Mouse (Mus musculus) retina, adult 2 months (tissue): Measurements from ENCODE around the gene Irgm1.
"Not testable (repeated sequence)": the region's sequence is repeated elsewhere in the genome, so short reads cannot be mapped to it uniquely, and the experiment has no call there.

Experiments
- DNase-seq: peaks from one replicate; pipeline ENCODE4 v3.0.0-alpha.2; 2012; ENCODE audit warnings: low read depth, low spot score

Irgm1 gene

DNA sequence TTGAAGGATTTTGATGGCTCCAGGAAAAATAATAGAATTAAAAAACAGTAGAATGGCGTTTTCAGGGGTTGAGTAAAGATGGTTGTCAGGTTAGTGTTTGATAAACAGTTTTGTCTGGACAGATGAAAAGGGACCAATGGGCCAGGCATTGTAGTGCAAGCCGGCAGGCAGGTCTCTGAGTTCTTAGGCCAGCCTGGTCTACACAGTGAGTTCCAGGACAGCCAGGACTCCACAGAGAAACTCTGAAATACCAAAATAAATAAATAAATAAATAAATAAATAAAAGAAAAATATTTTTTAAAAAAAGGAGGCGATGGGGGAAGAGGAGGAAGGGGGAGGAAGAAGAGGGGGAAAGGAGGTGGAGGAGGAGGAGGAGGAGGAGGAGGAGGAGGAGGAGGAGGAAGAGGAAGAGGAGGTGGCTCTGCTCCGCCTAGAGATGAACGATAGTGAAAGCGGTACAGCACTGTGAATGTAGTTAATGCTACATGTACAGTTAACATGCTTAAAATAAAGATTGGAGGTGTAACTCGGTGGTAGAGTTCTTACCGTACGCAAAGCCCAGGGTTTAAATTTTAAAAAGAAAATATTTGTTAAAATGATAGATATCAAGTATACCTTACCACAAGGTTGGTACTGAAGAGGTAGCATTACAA lies 38.3 kb downstream of the Irgm1 start:
- no peak for DNase-seq

DNA sequence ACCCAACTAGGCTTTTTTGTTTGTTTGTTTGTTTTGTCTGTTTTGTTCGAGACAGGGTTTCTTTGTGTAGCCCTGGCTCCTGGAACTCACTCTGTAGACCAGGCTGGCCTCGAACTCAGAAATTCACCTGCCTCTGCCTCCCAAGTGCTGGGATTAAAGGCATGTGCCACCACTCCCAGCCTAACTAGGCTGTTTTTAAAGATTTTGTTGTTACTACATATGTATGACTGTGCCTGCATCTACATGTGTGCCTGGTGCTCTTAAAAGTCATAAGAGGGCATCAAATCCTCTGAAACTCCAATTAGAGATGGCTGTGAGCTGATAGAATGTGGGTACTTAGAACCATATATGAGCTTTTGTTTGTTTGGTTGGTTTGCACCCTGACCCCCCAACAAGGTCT lies 40.2 kb downstream of the Irgm1 start:
- DNase-seq: no peak

DNA sequence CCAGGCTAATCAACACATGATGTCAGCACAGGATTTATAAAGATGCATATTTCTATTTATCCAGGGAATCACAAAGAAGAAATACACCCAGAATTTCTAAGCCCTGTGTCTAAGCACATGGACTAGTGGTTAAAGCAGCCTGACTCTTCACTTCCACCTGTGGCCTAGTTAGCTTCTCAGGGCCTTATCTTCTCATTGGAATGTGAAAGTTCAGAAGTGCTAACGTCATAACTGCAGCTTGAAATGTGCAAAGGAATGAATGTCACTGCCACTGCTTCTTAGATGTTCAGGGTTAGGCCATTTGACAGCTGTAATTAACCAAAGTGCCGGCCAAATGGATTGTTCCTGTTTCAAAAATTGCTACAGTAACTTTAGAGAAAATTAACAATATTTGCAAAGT lies 41.2 kb downstream of the Irgm1 start:
- DNase-seq: no peak

DNA sequence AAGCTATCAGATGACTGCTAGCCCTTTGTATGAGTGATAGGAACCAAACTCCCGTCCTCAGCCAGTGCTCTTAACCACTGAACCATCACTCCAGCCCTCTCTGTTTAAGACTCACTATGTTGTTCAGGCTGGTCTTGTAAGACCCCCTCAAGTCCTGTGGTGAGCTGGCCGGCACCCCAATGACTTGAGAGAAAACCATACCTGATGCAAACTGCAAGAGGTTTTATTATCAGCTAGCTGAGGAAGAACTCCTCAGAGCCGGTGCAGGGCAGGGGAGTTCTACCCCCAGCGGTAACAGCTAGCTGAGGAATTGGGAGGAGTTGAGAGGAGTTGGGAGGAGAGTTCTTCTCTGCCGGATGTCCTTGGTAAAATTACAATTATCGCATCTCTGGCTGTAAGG lies 43.6 kb downstream of the Irgm1 start:
- DNase-seq: no peak

DNA sequence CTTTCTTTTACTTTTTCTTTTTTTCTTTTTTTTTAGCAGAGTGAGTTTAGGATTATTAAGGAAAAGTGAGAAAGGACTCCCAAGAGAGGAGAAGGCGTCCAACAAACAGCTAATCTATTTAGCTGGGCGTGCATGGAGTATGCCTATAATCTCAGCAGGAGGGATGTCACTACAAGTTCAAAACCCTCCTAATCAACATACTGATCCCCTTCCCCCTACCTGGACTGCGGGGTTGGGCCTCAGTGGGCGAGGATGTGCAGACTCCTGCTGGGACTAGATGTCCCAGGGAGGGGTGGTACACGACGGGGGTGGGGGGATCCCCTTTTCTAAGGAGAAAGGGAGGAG lies 44.8 kb downstream of the Irgm1 start:
- no peak for DNase-seq

DNA sequence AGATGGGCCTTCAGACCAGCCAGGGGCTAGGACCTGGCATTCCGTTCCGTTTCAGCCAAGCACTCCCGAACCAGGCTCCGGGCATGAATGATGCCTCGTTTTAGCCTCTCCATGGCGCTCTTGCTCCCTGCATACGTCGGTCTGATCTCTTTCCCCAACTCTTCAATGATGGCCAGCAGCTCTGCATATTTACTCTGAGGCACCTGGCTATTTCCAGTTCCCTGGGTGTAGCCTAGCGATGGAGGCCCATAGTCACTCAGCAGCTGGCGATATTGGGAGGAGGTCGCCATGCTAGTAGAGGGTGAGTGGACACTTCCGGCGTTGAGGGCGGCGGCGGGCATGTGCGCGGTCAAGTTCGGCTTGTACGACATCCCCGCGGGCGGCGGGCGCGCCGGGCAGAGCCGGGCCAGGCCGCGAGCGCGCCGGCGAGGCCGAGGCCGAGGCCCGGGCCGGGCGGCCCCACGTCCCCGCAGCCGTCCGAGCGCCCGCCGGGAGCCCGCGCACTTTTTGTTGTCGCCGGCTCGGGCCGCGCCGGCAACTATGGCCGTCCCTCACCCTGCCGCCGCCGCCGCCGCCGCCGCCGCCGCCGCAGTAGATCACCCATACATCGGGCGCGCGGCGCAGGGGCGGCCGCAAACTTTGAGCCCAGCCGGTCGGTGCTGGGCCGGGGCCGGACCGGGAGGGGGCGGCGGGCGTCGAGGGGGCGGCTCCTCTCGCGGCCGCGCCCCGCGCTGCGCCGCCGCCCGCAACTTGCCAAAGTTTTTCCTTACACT lies 45.3 kb downstream of the Irgm1 start, which contains the start of the genes Trim7 and Gm12184:
Trim7 (plus strand) TSS at position 162 of the 773 bp plus-strand sequence.
Gm12184 (minus strand) TSS at position 677 of the 773 bp plus-strand sequence.
- not testable (repeated sequence) for DNase-seq

DNA sequence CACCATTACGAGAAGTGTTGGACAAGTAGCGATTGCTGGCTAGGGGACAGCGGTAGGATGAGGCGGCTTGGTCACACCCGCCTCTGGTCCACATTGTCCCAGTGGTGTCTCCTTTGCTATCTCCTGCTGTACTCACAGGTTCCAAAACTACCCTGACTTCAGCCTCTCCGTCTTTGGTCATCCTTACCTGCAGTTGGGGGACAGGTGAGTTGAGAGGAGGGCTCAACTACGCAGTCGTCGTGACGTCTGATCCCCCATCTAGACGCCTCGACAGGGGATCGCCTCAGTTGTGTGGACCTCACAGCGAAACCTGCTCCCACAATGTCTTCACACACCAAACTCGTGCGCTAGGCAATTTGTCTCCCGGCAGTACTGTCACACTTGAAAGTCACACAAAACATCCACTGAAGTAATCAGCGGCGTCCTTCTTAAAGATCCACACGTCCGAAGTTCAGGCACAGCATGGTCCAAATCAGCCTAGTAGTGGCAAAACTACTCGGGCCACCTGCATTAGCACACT lies 47.1 kb downstream of the Irgm1 start:
- no peak for DNase-seq

DNA sequence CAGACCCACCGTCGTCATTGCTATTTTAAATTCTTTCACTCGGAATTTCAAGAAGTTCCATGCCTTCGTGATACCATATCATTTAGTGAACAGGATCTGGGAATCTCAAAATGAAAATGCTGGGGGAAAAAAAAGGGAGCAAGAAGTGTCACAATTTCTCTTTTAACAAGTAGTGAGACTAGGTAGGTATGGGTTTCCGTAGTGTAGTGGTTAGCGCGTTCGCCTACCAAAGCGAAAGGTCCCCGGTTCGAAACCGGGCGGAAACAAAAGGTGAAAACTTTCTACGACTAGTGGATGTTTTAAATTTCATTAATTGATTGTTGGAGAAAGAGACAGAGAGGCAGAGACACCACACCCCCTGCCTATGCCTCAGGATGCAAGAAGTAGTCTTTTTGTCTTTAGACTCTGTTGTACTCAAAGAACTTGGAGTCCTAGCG lies 47.9 kb downstream of the Irgm1 start:
- no peak for DNase-seq

DNA sequence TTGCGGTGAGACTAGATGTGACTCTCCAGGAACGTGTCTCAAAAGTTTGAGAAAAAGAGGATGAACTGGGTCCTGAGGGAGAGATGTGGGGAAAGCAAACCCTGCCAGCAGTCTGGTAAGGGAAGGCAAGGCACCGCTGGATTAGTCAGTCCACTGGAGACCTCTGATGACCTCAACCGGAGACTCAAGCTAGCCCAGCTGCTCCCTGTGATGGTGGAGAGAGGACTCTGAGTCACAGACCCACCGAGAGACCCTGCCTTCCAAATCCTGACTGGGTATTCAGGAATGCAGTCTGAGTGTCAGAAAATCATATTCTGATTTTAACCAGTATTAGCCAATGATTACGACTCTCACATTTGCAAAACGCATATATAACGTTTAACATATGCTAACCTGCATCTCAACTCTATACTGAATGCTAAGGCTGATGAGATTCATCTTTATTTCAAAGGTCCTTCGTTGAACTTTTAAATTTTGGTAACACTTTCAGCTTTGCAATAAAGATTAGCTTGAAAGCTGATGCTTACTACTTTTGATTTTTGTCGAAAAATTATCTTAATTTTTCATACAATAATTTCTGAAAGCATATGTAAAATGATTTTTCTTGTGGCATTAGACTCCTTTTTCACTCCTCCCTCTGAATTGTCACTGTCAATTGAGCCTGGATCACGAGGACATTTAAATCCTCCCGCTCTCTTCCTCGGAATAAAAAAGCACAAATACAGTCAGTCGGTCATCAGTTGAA lies 48.5 kb downstream of the Irgm1 start:
- DNase-seq: no peak

DNA sequence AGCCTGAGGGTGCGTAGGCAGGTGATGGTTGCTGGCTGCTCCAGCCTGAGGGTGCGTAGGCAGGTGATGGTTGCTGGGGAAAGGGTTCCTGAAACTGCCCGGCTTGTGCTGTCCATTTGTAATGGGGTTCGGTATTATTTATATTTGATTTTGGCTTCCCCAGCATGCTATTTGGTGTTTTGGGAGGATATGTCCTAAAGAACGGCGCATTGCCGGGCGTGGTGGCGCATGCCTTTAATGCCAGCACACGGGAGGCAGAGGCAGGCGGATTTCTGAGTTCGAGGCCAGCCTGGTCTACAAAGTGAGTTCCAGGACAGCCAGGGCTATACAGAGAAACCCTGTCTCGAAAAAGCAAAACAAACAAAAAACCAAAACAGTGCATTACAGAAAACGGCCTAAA lies 50.2 kb downstream of the Irgm1 start:
- DNase-seq: not testable (repeated sequence)

DNA sequence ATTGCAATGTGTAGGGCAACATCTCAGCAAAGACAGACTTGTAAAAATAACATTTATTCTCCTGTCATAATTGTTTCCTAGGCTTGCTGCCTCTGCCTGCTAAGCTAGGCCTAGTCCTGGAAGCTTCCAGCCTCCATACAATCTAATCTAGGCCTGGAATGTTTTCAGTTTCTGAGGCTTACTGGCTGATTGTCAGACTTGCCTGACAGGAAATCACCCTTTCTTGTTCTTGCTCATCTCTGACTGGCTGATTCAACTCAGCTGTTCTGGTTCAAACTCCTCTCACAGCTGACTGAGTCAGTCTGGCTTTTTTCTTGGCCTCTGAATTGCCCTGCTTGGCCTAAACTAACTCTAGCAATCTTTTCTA lies 51.2 kb downstream of the Irgm1 start:
- DNase-seq: no peak

DNA sequence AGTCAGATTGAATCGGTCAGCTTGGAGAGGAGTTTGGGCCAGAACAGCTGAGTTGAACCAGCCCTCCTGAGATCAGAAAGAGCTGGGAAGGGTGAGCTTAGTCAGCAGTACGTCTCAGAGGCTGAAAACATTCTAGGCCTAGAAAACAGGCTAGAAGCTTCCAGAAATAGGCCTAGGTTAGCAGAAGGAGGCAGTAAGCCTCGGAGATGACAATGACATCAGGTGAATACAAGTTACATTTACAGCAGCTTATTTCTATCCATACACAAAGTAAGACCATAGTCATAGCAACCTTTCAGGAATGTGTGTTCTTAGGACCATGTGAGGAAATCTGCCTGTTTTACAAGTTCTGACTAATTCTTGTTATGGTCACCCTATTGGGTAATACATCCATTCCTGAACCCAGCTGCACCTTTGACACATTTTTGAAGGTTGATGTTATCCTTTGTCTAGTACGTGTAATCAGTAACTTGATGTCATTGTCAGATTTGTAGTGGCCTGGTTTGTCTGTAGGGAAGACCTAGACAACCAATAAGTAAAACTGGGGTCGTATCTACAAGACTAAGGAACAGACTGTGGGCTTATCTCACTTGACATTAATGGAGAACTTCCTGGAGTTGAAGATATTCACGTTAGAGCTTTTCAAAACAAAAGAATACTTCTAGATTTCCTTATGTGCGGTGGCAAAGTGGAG lies 51.7 kb downstream of the Irgm1 start:
- no peak for DNase-seq

DNA sequence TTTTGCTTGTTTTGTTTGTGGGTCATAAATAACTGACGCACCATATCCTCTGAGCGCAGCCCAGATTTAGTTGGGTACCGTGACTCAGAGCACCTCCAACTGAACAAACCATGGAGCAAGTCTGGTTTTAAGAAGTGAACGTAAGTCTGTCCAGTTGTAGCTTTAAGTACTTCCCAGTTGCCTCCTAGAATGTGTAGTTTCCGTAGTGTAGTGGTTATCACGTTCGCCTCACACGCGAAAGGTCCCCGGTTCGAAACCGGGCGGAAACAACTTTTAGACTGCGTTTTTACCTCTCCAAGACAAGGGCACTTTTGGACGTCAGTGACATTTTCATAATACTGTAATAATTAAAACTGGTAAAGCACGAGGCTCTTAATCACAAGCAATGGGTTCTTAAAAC lies 53.1 kb downstream of the Irgm1 start:
- peak; percentile 83 for DNase-seq

DNA sequence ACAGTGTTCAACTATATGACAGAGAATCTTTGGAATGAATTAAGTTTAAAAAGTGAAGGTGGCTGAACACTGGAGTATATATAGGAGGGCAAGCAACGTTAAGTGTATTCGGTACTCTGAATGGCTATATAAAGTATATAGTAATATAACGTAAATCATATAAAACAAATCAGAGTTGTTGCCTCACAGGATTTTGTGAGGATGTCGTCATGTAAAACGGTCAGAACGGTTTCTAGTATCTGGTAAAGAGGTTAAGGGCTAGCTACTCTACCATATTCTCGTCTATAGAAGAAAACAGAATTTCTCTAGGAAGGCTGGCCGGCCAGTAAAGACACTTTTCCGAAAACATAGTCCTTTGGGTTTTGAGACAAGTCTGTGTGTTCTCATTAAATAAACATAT lies 53.7 kb downstream of the Irgm1 start:
- DNase-seq: no peak

DNA sequence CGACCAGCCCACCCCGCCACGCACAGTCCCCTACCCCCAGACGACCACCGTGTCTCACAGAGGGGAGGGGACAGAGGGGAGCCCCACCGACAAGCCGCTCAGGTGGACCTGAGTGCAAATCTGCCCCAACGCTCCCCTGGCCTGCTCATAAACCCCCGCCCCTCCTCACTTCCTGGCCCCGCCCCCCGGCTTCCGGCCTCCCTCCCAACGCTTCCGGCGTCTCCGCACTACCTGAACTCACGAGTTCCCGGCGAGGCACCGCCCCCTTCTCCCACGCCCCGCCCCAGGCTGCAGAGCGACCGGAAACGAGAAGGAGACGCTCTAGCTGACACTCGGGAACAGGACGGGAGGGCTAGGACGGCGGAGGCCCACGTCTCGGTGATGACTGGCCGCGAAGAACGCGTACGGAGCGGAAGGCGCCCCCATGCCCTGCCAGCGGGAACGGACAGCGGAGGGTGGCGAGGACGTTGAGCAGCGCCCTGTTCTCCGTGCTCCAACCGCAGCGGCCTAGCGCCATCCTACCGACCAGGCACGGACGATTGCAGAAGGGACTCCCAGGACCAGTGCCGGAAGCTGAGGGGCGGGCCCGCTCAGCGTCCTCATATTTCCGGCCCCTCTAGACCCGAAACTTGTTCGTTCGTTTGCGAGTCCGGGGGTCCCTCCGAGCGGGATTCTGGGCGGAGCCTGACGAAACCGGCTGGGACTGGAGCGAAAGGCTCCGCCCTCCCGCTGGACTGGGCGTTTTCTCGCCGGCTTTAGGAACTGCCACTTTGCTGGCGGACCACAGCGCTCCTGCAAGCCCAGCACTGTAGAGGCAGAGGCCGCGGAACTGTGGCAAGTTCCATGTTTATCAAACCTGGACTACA lies 54.5 kb downstream of the Irgm1 start, which contains the start of gene Trim41:
Trim41 (minus strand) TSS at position 554 of the 866 bp plus-strand sequence.
- DNase-seq: peak; percentile 99

DNA sequence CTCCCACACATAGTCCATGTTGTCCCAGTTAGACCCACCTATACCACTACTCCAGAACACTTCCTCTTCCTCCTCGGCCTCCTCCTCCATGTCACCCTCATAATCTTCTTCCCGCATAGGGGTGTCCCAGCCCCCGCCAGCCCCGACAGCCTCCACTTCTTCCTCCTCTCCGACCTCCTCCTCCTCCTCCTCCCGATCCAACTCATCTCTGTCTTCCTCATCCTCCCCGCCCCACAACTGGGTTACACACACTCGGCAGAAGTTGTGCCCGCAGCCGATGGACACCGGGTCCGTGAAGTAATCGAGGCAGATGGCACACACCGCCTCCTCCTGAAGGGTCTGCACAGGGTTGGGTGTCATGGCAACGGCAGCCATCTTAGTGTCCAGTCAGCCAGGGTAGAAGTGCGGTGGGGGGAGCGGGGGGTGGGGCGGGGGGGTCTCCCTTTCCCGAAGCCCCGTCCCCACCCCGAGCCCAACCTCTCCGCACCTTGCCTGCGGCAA lies 55.2 kb downstream of the Irgm1 start:
- no peak for DNase-seq

DNA sequence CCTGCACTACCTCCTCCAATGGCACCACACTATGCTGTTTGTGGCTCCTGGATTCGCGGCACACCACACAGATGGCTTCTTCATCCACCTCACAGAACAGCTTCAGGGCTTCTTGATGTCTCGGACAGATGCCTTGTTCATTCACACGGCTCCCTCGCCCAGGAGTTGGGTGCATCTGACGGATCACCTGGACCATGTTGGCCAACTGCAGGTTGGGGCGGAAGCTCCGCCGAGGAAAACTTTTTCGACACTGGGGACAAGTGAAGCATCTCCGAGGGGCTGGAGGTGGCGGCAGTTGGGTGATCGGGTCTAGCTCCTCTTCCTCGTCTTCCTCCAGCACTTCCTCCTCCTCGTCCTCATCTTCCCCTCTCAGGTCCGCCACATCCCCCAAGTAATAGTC lies 55.6 kb downstream of the Irgm1 start:
- no peak for DNase-seq

DNA sequence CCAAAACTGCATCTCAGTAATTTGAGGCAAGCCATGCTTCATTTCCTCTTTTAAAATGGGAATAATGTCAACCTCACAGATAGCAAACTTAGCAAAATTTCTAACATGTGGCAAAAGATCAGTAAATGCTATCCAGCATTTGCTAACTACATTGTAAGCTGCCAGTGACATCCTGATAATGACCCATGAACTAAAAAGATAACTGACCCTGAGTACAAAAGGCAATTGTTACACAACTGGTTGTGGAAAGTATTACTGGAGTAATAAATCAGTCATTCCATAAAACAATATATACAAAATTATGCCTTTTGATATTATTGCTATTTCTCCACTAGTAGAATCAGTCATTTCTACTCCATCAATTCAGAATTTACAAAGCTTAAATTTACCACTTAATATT lies 57.7 kb downstream of the Irgm1 start:
- no peak for DNase-seq
